Comparison of ENCODE assay signal across 8 mouse cellular contexts in genomic region chr9:14380386-14381285, GRCm38 (mm10). TPM values are rescaled to one million over a fixed set of nuclear protein-coding genes. Genes with fewer than 3 reads are reported as not detected.
DNase-seq lines count a peak whose midpoint lies in the region; ATAC-seq lines count a peak whose summit lies in the region.

No protein-coding gene starts in this region.

- peak; percentile 92 for ATAC-seq in erythroid progenitor cell, adult 5-6 weeks (replicated peaks; ENCODE audit: low FRiP score, poor library complexity, severe bottlenecking)
- peak; percentile 93 for ATAC-seq in heart, embryonic 14.5 days (ENCODE audit: insufficient number of reproducible peaks, insufficient read depth, low FRiP score, low read depth)
- ATAC-seq in liver, embryonic 13.5 days (ENCODE audit: low read depth): peak; percentile 95
- ATAC-seq in stomach, embryonic 14.5 days (ENCODE audit: insufficient number of reproducible peaks, insufficient read depth, low FRiP score, low read depth): peak; percentile 93

- H3K4me3 ChIP-seq in heart, embryonic 14.5 days (ENCODE audit: control insufficient read depth in 1 of 2, insufficient read depth in 1 of 2, low read depth in 1 of 2, low read length in 2 of 2): peak overlapping the region; percentile 55 to 58
- H3K4me3 ChIP-seq in liver, embryonic 13.5 days (replicated peaks): peak overlapping the region; percentile 88
- peak overlapping the region; percentile 71 for H3K4me3 ChIP-seq in stomach, embryonic 14.5 days (ENCODE audit: low read depth, low read length)

- peak; percentile 84 for DNase-seq in CD4-positive helper T cell, adult 2 months (ENCODE audit: low read depth, low spot score)
- DNase-seq in brain, embryonic 18.5 days (ENCODE audit: low read depth, low spot score): peak; percentile 32
- peak; percentile 92 for DNase-seq in kidney, postnatal 14 days
- DNase-seq in liver, embryonic 13.5 days: peak; percentile 82
- peak; percentile 82 to 85 for DNase-seq in natural killer cell, adult 2 months (ENCODE audit: low spot score in 2 of 2)

- no peaks in the 10 kb centered on the region for H3K27me3 ChIP-seq in heart, embryonic 14.5 days (ENCODE audit: control insufficient read depth, insufficient read depth, low read length)
- H3K27me3 ChIP-seq in liver, embryonic 13.5 days: no peaks in the 10 kb centered on the region
- no peaks in the 10 kb centered on the region for H3K27me3 ChIP-seq in stomach, embryonic 14.5 days (ENCODE audit: control insufficient read depth, insufficient read depth, low read length)

- under 1% methylated on average over 66 of the region's 76 CpGs for WGBS in heart, embryonic 14.5 days
- under 1% methylated on average over 75 of the region's 76 CpGs for whole genome bisulfite sequencing in liver, embryonic 13.5 days (ENCODE audit: insufficient replicate concordance)
- WGBS in stomach, embryonic 14.5 days: under 1% methylated on average over 63 of the region's 76 CpGs

- peak overlapping the region; percentile 76 for H3K9ac ChIP-seq in heart, embryonic 14.5 days (ENCODE audit: low read length)
- peak overlapping the region; percentile 97 for H3K9ac ChIP-seq in liver, embryonic 13.5 days
- peak overlapping the region; percentile 59 for H3K9ac ChIP-seq in stomach, embryonic 14.5 days (replicated peaks; ENCODE audit: low read depth, low read length)

- H3K4me1 ChIP-seq in heart, embryonic 14.5 days (ENCODE audit: control insufficient read depth in 2 of 2, insufficient read depth in 2 of 2, low read length in 2 of 2): peaks cover 7 to 15% of the 10 kb centered on the region in 2 experiments; a peak in 3 of 4 replicates
- peaks cover 82% of the 10 kb centered on the region for H3K4me1 ChIP-seq in liver, embryonic 13.5 days (replicated peaks)
- H3K4me1 ChIP-seq in stomach, embryonic 14.5 days (ENCODE audit: control insufficient read depth, insufficient read depth, low read length): peaks cover 14% of the 10 kb centered on the region; the same call in 1 of the 2 replicates

- peak overlapping the region; percentile 37 to 63; a peak in 3 of 4 replicates for H3K27ac ChIP-seq in heart, embryonic 14.5 days (replicated peaks in 1 of 2; ENCODE audit: control insufficient read depth in 1 of 2, insufficient read depth in 1 of 2, low read depth in 2 of 2, low read length in 2 of 2)
- H3K27ac ChIP-seq in liver, embryonic 13.5 days: peak overlapping the region; percentile 93
- H3K27ac ChIP-seq in stomach, embryonic 14.5 days (ENCODE audit: low read length): peak overlapping the region; percentile 84

- H3K4me2 ChIP-seq in heart, embryonic 14.5 days (ENCODE audit: low read length): peak overlapping the region; percentile 98
- H3K4me2 ChIP-seq in liver, embryonic 13.5 days: peak overlapping the region; percentile 90
- H3K4me2 ChIP-seq in stomach, embryonic 14.5 days (replicated peaks; ENCODE audit: low read depth, low read length): peak overlapping the region; percentile 84

- no peaks in the 10 kb centered on the region for H3K36me3 ChIP-seq in heart, embryonic 14.5 days (ENCODE audit: control insufficient read depth, insufficient read depth, low read length)
- H3K36me3 ChIP-seq in liver, embryonic 13.5 days: peaks cover 33% of the 10 kb centered on the region
- no peaks in the 10 kb centered on the region for H3K36me3 ChIP-seq in stomach, embryonic 14.5 days (ENCODE audit: control insufficient read depth, insufficient read depth, low read length)

- H3K9me3 ChIP-seq in heart, embryonic 14.5 days (ENCODE audit: control insufficient read depth, low read length): no peaks in the 10 kb centered on the region
- no peaks in the 10 kb centered on the region; the same call in 1 of the 2 replicates for H3K9me3 ChIP-seq in liver, embryonic 13.5 days (replicated peaks)
- no peaks in the 10 kb centered on the region for H3K9me3 ChIP-seq in stomach, embryonic 14.5 days (ENCODE audit: control insufficient read depth, low read depth, low read length)

RNA-seq across cellular contexts. Expression of gene Endod1, which starts 0.7 kb away (rescaled TPM):
- total RNA-seq in erythroid progenitor cell, adult 5-6 weeks (2015; ENCODE audit: low replicate concordance): 149 TPM in 2 replicates
- 185 and 206 TPM in 2 replicates for total RNA-seq in erythroid progenitor cell, adult 5-6 weeks (2017; ENCODE audit: low replicate concordance)
- 7.1 and 8.7 TPM in 2 replicates for polyA plus RNA-seq in heart, embryonic 14.5 days (2014; fragmentation: Nextera tagmentation; extraction: Ambion mirVana)
- polyA plus RNA-seq in liver, embryonic 13.5 days (2015; fragmentation: Nextera tagmentation; extraction: Ambion mirVana): 37.8 and 40.4 TPM in 2 replicates
- 27.9 and 28.5 TPM in 2 replicates for polyA plus RNA-seq in stomach, embryonic 14.5 days (2014; fragmentation: Nextera tagmentation; extraction: Ambion mirVana)

Comparison
In these comparisons a context has a peak if more than half of its experiments do, and no peak if none do; other contexts are left out.
1. Peak in every context shown above with its lines: DNase-seq, ATAC-seq, H3K4me3 ChIP-seq and H3K27ac ChIP-seq.
2. DNase-seq: peak in every context shown above with its lines; median percentile 92 in kidney, postnatal 14 days; 84 in CD4-positive helper T cell, adult 2 months; 84 in natural killer cell, adult 2 months; 82 in liver, embryonic 13.5 days; 32 in brain, embryonic 18.5 days.